ENCODE assay signal across 13 mouse cellular contexts in the genomic region with DNA sequence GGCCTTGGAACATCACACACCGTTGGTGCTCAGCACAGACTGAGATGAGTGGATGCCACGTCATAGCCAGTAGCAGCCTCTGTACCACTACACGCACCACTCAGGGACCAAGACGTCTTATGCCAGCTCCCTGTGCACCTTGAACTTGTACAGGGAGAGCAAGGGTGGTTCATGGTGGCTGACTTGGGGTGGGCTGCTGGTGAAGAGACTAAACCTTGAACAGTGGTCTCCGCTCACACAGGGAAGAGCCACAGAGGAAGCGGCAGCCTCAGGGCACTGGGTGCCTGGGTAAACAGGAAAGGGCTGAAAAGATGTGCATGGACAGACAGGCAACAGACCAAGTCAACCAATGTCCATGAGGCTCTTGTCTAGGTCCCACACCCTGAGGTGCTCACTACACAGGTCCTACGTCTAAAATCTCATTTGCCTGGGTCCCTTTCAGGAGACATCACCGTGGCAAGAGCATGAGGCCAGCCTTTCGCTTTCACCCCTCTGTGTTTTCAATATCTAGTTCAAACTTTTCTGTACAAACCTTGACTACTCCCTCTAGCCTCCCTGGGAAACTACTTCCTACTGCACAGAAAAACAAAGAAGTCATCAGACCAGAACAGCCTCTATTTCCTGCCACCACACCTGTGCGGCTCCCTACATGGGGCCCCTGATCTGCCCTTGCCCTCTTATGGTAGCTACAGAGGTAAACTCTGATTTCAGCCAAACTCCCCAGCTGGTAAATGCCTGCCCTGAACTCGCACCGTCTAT. TPM values are rescaled to one million over a fixed set of nuclear protein-coding genes. Genes with fewer than 3 reads are reported as not detected.
A peak's percentile ranks its signal among the peaks of the same experiment; 100 is the strongest.
DNase-seq lines count a peak whose midpoint lies in the region; ATAC-seq and TF ChIP-seq lines count a peak whose summit lies in the region.
"Had no signal": no experiment of that assay in that cellular context is flagged by ENCODE, and none has a peak within 500 bp of the region (broad histone marks: within the 10 kb centered on the region; RNA-seq: fewer than 3 reads in every experiment).

No protein-coding gene starts in this region.

- H3K9me3 ChIP-seq in lung, embryonic 16.5 days (ENCODE audit: control insufficient read depth, low read length), result peaks cover 5% of the 10 kb centered on the region
- H3K9me3 ChIP-seq in intestine, postnatal 0 days (ENCODE audit: control insufficient read depth), result 0 out of 2 replicates have a peak, but pooled peaks cover 4% of the 10 kb centered on the region

- no peak for TF ChIP-seq CTCF in intestine, postnatal 0 days (IDR thresholded peaks at IDR 0.05; ENCODE audit: low read depth)

- H3K27me3 ChIP-seq in lung, embryonic 16.5 days (ENCODE audit: control insufficient read depth, insufficient read depth, low read depth, low read length), result no peaks in the 10 kb centered on the region; the same call in 1 of the 2 replicates
- no peaks in the 10 kb centered on the region for H3K27me3 ChIP-seq in intestine, postnatal 0 days (replicated peaks; ENCODE audit: control insufficient read depth, insufficient read depth, low read length)

- no peak overlapping the region for H3K27ac ChIP-seq in lung, embryonic 16.5 days (ENCODE audit: low read length)
- H3K27ac ChIP-seq in intestine, postnatal 0 days (ENCODE audit: low read depth, low read length), result no peak overlapping the region
- H3K27ac ChIP-seq: liver, embryonic 14.5 days had no signal

- peaks cover 37% of the 10 kb centered on the region for H3K4me1 ChIP-seq in lung, embryonic 16.5 days (replicated peaks; ENCODE audit: control insufficient read depth, insufficient read depth, low read length)
- H3K4me1 ChIP-seq in intestine, postnatal 0 days (replicated peaks; ENCODE audit: control insufficient read depth, insufficient read depth, low read length), result peaks cover 7% of the 10 kb centered on the region; the same call in 1 of the 2 replicates

- 0 out of 2 replicates have a peak, but pooled peaks cover 3% of the 10 kb centered on the region for H3K36me3 ChIP-seq in lung, embryonic 16.5 days (ENCODE audit: control insufficient read depth, insufficient read depth, low read length)
- no peaks in the 10 kb centered on the region; the same call in 1 of the 2 replicates for H3K36me3 ChIP-seq in intestine, postnatal 0 days (ENCODE audit: control insufficient read depth, insufficient read depth)

- H3K4me2 ChIP-seq in lung, embryonic 16.5 days (ENCODE audit: low read depth, low read length), result no peak overlapping the region
- peak overlapping the region; percentile 21; the same call in 1 of the 2 replicates for H3K4me2 ChIP-seq in intestine, postnatal 0 days (replicated peaks; ENCODE audit: low read depth)

- ATAC-seq in lung, embryonic 16.5 days (ENCODE audit: low read depth), result peak; percentile 46
- ATAC-seq in intestine, postnatal 0 days, result peak; percentile 61

- no peak overlapping the region for H3K9ac ChIP-seq in lung, embryonic 16.5 days (ENCODE audit: low read length)
- H3K9ac ChIP-seq in intestine, postnatal 0 days (ENCODE audit: low read depth, low read length), result no peak overlapping the region
- H3K9ac ChIP-seq: liver, embryonic 14.5 days had no signal

- no peak overlapping the region for H3K4me3 ChIP-seq in lung, embryonic 16.5 days (ENCODE audit: low read length)
- no peak overlapping the region for H3K4me3 ChIP-seq in intestine, postnatal 0 days (ENCODE audit: low read depth, low read length)

- no peak for DNase-seq in lung, postnatal 10 days
- peak; percentile 52 to 53 for DNase-seq in CD8-positive naive resting alpha-beta T cell, adult 2 months (ENCODE audit: low read depth in 2 of 2, low spot score in 2 of 2)
- peak; percentile 34 to 54 for DNase-seq in thymus, postnatal 10 days (ENCODE audit: low spot score in 2 of 2)
- DNase-seq in neural tube, embryonic 10.5 days (ENCODE audit: extremely low spot score, low spot score), result no peak
- DNase-seq in urinary bladder, postnatal 25 days (ENCODE audit: low spot score), result no peak
- no peak for DNase-seq in heart, adult 18-20 months
- DNase-seq: cerebellum, adult 8-10 months; heart, postnatal 4 days; kidney, adult 11 months; layer of hippocampus, adult 9-11 months had no signal

- WGBS in lung, embryonic 16.5 days, result 63% methylated on average over 12 of the region's 12 CpGs
- WGBS in intestine, postnatal 0 days, result 73% methylated on average over 12 of the region's 12 CpGs

RNA-seq across cellular contexts. Expression of a gene that starts 5.9 kb away (rescaled TPM):
- polyA plus RNA-seq in lung, embryonic 16.5 days (2015; fragmentation: Nextera tagmentation; extraction: Ambion mirVana), result 21.9 and 23.4 TPM in 2 replicates
- polyA plus RNA-seq in intestine, postnatal 0 days (2015; fragmentation: Nextera tagmentation; extraction: Ambion mirVana), result 10.3 and 10.4 TPM in 2 replicates
- 1 to 10 TPM; 5.7 to 6.9 TPM for total RNA-seq in heart, adult 18-20 months (2021)

RNA-seq across cellular contexts. Expression of a gene that starts 51.4 kb away (rescaled TPM):
- polyA plus RNA-seq in lung, embryonic 16.5 days (2015; fragmentation: Nextera tagmentation; extraction: Ambion mirVana), result 29.2 and 30.3 TPM in 2 replicates
- polyA plus RNA-seq in intestine, postnatal 0 days (2015; fragmentation: Nextera tagmentation; extraction: Ambion mirVana), result 16.8 and 17.9 TPM in 2 replicates
- 10 to 100 TPM; 26.6 to 30.5 TPM for total RNA-seq in heart, adult 18-20 months (2021)

Comparison
In these comparisons a context has a peak if more than half of its experiments do, and no peak if none do; other contexts are left out.
1. DNase-seq: peak in CD8-positive naive resting alpha-beta T cell, adult 2 months (2 of 2) and thymus, postnatal 10 days (2 of 2); none in lung, postnatal 10 days (single experiment), neural tube, embryonic 10.5 days (single experiment), urinary bladder, postnatal 25 days (single experiment) and heart, adult 18-20 months (0 of 2).